Mouse (Mus musculus): ENCODE data around the gene Zfp292.
A peak's percentile ranks its signal among the peaks of the same experiment; 100 is the strongest.

The Zfp292 gene

GRCm38 (mm10) chr4:34796294-34796693 lies 86.5 kb downstream of the Zfp292 start:
- no peak for DNase-seq (ENCODE audit: low spot score)

DNA sequence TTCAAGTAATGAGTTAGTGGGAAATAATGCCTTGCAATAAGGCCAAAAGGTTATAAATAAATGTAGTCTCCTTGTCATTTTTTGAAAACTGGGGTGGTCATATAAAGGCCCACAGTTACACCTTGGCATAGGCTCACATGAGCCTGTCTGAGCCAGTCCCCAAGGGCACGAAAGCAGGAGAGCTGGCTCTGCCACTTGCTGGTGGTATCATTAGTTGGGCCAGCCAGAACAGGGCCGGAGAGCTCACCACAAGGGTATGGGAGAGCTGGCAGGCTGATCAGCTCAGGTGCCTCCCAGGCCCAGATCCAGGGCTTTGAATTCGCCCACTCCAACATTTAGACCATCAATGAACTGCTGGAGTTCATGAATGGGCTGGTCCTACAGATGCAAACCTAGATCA lies 96.3 kb downstream of the Zfp292 start:
- no peak for DNase-seq (ENCODE audit: low spot score)

DNA sequence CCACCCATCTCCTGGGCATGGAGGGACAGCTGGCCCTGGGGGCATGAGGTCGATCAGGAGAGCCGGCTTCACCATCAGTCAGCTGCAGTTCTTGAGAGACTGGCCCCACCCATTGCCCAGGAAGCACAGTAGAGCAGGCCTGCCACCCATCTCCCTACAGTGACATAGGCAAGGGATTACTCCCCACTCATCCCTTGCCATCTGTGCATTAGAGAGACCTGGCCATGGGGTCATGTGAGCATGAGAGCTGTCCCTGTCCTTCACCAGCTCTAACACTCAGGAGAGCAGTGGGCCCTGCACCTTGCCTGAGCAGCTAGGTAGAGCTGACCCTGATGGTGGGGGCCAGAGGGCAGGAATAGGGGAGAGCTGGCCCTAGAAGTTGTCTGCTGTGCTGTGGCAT lies 97.1 kb downstream of the Zfp292 start:
- no peak for DNase-seq (ENCODE audit: low spot score)

DNA sequence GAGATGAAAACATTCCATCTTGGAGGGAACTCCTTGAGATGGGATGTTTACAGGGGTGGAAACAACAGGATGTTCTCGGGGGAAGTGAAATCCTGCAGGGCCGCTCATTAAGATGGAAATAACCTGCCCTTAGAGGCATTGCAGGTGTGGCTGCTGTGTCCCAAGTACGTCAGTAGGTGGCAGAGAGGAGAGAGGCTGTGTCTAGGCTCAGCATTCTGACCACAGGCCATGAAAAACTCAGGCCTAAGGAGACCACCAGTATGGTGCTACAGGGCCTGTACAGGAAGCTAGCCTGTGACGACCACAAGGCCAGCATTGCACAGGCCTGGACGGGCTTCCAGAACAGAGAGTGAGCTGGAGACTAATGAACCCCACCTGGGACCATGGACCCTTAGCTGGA lies 97.9 kb downstream of the Zfp292 start:
- no peak for DNase-seq (ENCODE audit: low spot score)

GRCm38 (mm10) chr4:34782730-34783129 lies 100.0 kb downstream of the Zfp292 start:
- no peak for DNase-seq (ENCODE audit: low spot score)

DNA sequence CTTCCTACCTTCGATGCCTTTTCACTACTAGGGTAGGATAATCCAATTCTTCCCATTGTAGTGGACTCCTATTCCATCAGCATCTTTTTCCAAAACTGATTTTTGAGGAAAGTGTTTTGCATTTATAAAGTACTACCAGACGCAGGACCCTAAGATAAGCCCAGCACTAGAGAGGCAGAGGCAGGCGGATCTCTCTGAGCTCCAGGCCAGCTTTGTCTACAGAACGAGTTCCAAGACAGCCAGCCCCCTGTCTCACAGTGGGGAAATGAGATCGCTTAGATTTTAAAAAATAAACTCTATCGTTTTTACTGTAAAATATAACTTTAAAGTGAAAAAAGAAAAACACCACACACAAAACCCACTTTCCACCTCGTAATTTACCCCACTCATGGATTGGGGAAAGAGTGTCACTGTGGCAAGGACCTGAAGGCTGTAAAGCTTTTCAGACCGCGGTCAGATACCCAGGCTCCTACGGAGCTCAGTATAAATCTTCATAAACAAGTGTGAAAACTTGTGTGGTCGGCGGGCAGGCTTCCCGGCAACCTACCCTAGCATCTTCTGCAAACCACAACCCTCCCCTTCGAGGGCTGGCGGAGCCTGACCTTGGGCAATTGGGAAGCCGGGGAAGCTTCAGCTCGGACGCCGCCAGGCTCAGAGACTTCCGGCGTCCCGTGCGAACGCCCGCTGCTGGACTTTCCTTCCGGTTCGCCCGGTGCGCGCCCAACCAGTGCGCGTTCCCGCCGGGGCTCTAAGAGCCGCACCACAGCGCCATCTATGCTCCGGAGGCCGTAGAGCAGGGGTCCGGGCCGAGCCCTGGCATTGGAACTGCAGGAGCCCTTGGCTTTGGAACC lies 104.9 kb downstream of the Zfp292 start, which contains the start of gene Smim8:
Gene Smim8 (minus strand): TSS at position 747 of the 851 bp plus-strand sequence.
- DNase-seq (ENCODE audit: low spot score), result peak; percentile 90

GRCm38 (mm10) chr4:34771652-34772371 lies 110.9 kb downstream of the Zfp292 start:
- no peak for DNase-seq (ENCODE audit: low spot score)

DNA sequence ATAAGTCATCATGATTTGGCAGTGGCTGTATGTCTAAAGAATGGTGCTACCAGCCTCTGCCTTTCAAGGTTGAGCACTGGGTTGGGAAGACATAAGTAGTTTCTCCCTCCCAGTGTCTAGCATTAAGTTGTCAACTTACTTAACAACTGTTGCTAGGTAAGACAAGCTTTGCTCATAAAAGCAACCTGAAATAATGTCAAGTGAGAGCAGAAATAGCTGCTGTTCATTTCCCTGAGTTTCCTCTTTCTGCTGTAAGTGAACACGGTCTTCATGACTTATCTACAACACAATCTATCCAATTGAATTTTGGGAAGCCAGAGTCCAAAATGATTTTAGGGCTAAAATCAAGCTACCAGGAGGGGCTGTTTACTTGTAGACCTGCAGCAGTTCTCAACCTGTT lies 126.6 kb downstream of the Zfp292 start, which contains the start of gene Gm136:
Gene Gm136 (minus strand): TSS at position 101 of the 400 bp plus-strand sequence.
- no peak for DNase-seq (ENCODE audit: low spot score)

All from urinary bladder, postnatal 25 days (tissue).